Mouse (Mus musculus): Measurements from ENCODE around the gene Map7d2. TPM values are rescaled to one million over a fixed set of nuclear protein-coding genes. Genes with fewer than 3 reads are reported as not detected.

Gene Map7d2
- polyA plus RNA-seq, 1 experiment = 53.9 TPM

DNA sequence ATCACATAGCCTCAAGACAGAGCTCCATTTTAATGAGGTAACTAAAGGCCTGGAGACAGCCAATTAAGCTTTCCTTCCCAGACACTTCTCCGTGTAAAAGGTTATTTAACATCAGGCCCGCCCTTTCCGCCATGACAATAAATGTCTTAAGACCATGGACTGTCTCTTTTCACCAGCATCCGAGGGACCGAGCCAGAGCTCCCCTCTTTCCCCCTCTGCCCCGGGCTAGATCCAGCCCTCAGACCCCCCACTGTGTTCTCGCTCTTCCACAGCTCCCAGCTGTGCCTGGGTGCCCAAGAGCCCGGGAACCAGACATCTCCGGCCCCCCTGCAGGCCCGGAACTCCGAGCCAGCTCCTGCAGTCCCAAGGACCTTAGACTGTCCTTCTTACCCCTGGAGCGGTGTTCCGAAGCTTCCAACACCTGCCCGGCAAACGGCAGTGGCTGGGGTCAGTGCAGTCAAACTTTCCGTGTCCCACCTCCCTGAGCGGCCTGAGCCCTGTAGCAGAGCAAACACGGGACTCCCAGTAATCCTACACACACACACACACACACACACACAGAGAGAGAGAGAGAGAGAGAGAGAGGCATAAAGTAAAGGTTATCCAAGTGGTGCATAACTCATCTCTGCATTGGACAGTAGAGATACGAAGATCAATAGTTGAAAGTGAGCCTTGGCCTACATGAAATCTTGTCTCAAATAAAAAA, 94.1 kb downstream of the Map7d2 start:
- no peaks in the 10 kb centered on the region for H3K4me1 ChIP-seq (ENCODE audit: control insufficient read depth, insufficient read depth, low read length)
- no peak overlapping the region for H3K27ac ChIP-seq (ENCODE audit: insufficient read depth, low read length)
- TF ChIP-seq POLR2A (IDR thresholded peaks at IDR 0.05; ENCODE audit: extremely low read depth, insufficient read depth, low read length) (no peak), CTCF (IDR thresholded peaks at IDR 0.05; ENCODE audit: extremely low read depth, insufficient read depth, low read length) (no peak)
- H3K4me3 ChIP-seq (ENCODE audit: insufficient read depth, low read length) = no peak overlapping the region

DNA sequence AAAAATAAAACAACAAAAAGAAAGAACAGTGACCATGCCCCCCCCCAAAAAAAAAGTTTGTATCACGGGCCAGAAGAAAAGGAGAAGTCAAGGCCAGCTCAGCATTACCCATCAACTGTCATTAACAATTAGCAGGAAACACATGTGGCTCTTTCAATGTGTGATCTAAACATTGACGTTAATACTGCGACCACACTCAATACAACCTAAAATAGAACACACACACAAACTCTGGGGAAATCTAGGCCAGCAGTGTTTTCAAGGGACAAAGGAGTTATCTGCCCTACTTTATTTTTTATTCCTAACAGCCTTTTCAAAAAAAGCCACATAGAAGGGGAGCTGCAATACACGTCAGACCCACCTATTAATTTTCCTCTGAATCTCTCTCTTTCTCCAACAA, 94.7 kb downstream of the Map7d2 start:
- Histone ChIP-seq H3K4me3 (ENCODE audit: insufficient read depth, low read length) (no peak overlapping the region), H3K27ac (ENCODE audit: insufficient read depth, low read length) (no peak overlapping the region), H3K4me1 (ENCODE audit: control insufficient read depth, insufficient read depth, low read length) (no peaks in the 10 kb centered on the region)
- TF ChIP-seq CTCF (IDR thresholded peaks at IDR 0.05; ENCODE audit: extremely low read depth, insufficient read depth, low read length) (no peak), POLR2A (IDR thresholded peaks at IDR 0.05; ENCODE audit: extremely low read depth, insufficient read depth, low read length) (no peak)

- no peak overlapping the region for H3K4me3 ChIP-seq (ENCODE audit: insufficient read depth, low read length)
- no peak for TF ChIP-seq POLR2A (IDR thresholded peaks at IDR 0.05; ENCODE audit: extremely low read depth, insufficient read depth, low read length)
- no peak for TF ChIP-seq CTCF (IDR thresholded peaks at IDR 0.05; ENCODE audit: extremely low read depth, insufficient read depth, low read length)
- no peaks in the 10 kb centered on the region for H3K4me1 ChIP-seq (ENCODE audit: control insufficient read depth, insufficient read depth, low read length)
- no peak overlapping the region for H3K27ac ChIP-seq (ENCODE audit: insufficient read depth, low read length)
These were observed 95.7 kb downstream of the Map7d2 start for GRCm38 (mm10) chrX:159509847-159510715.

DNA sequence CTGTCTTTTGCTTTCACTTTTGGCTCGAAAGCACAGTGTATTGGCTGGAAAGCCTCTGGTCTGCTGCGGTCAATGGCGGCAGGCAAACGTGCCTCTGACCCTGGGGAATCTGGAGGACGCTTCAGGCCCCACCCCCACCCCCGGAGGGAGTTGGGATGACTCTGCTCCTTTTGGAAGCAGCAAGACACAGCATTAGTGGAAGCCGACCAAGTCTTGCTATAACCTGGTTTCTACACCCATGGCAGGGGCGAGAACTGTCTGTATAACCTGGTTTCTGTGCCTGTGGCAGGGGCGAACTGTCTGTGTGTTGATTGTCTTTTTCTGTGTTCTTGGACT, 96.3 kb downstream of the Map7d2 start:
- Histone ChIP-seq H3K27ac (ENCODE audit: insufficient read depth, low read length) (no peak overlapping the region), H3K4me3 (ENCODE audit: insufficient read depth, low read length) (no peak overlapping the region), H3K4me1 (ENCODE audit: control insufficient read depth, insufficient read depth, low read length) (no peaks in the 10 kb centered on the region)
- no peak for TF ChIP-seq POLR2A (IDR thresholded peaks at IDR 0.05; ENCODE audit: extremely low read depth, insufficient read depth, low read length)
- TF ChIP-seq CTCF (IDR thresholded peaks at IDR 0.05; ENCODE audit: extremely low read depth, insufficient read depth, low read length) = no peak

GRCm38 (mm10) chrX:159515599-159515998, 101.2 kb downstream of the Map7d2 start:
- no peak overlapping the region for H3K27ac ChIP-seq (ENCODE audit: insufficient read depth, low read length)
- H3K4me1 ChIP-seq (ENCODE audit: control insufficient read depth, insufficient read depth, low read length) = no peaks in the 10 kb centered on the region
- no peak overlapping the region for H3K4me3 ChIP-seq (ENCODE audit: insufficient read depth, low read length)
- TF ChIP-seq POLR2A (IDR thresholded peaks at IDR 0.05; ENCODE audit: extremely low read depth, insufficient read depth, low read length) = no peak
- TF ChIP-seq CTCF (IDR thresholded peaks at IDR 0.05; ENCODE audit: extremely low read depth, insufficient read depth, low read length) = no peak

DNA sequence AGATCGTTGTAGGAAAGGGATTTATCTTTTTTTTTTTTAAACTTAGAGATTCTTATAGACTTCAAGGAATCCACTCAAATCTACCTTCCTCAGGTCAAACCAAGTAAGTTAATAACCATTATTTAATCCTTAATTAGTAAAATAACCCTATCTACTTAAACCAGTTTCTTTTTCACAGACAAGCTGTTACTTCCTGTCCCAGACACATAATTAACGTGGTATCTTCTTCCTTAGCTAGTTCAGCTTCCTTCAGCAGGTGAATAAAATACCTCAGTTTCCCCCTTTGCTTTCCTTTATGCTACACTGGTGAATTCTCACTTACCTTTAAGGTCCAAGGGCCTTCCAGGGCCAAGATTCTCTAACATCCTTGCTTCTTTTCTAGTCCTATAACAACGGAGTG, 107.4 kb downstream of the Map7d2 start:
- Histone ChIP-seq H3K27ac (ENCODE audit: insufficient read depth, low read length) (no peak overlapping the region), H3K4me1 (ENCODE audit: control insufficient read depth, insufficient read depth, low read length) (no peaks in the 10 kb centered on the region), H3K4me3 (ENCODE audit: insufficient read depth, low read length) (no peak overlapping the region)
- TF ChIP-seq CTCF (IDR thresholded peaks at IDR 0.05; ENCODE audit: extremely low read depth, insufficient read depth, low read length) = no peak
- no peak for TF ChIP-seq POLR2A (IDR thresholded peaks at IDR 0.05; ENCODE audit: extremely low read depth, insufficient read depth, low read length)

DNA sequence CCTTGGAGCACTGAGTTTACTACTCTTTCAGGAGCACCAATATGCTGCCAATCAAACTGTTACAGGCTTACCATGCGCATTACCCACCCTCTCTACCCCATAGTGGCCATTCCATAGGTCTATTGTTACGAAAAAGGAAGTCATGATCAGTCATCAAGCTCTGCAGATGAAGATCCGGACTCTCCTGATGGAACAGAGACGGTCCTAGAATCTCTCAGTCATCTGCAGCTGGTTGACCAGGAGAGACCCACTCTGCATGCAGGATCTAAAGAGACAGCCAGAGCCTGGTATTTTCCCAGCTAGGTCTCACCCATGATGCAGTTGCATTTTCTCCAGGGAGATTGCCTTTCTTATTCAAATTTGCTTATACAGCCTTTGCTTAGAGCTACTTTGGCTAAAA, 108.3 kb downstream of the Map7d2 start:
- TF ChIP-seq CTCF (IDR thresholded peaks at IDR 0.05; ENCODE audit: extremely low read depth, insufficient read depth, low read length) = no peak
- no peak for TF ChIP-seq POLR2A (IDR thresholded peaks at IDR 0.05; ENCODE audit: extremely low read depth, insufficient read depth, low read length)
- no peak overlapping the region for H3K27ac ChIP-seq (ENCODE audit: insufficient read depth, low read length)
- no peak overlapping the region for H3K4me3 ChIP-seq (ENCODE audit: insufficient read depth, low read length)
- no peaks in the 10 kb centered on the region for H3K4me1 ChIP-seq (ENCODE audit: control insufficient read depth, insufficient read depth, low read length)

DNA sequence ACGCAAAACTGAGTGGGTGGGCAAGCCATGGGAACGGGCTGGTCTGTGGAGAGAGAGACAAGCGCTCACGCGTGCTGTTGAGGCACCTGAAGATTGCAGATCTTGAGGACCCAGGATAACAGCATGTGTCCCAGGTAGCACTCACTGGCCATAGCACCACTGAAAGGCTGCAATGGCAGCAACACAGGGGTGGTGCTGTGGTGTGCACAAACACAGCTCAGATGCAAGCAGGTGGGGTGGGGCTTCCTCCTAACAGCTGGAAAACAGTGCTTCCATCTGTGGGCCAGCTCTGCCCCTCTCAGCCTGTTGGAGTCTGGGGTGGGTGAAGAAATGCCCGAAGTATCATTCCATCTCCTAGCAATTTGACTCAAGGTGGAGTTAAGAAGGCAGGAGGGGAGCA, 112.0 kb downstream of the Map7d2 start, which contains the start of gene Bclaf3:
Gene Bclaf3, plus strand, starts transcription at position 301 of the 400 bp plus-strand sequence.
- Histone ChIP-seq H3K27ac (ENCODE audit: insufficient read depth, low read length) (no peak within 1 kb of the TSS), H3K4me1 (ENCODE audit: control insufficient read depth, insufficient read depth, low read length) (no peaks in the 10 kb centered on the region), H3K4me3 (ENCODE audit: insufficient read depth, low read length) (no peak within 1 kb of the TSS)
- TF ChIP-seq CTCF (IDR thresholded peaks at IDR 0.05; ENCODE audit: extremely low read depth, insufficient read depth, low read length) = no peak
- TF ChIP-seq POLR2A (IDR thresholded peaks at IDR 0.05; ENCODE audit: extremely low read depth, insufficient read depth, low read length) = no peak

GRCm38 (mm10) chrX:159532427-159532810, 118.0 kb downstream of the Map7d2 start:
- Histone ChIP-seq H3K27ac (ENCODE audit: insufficient read depth, low read length) (peak overlapping the region; percentile 62; the same call in 1 of the 2 replicates), H3K4me1 (ENCODE audit: control insufficient read depth, insufficient read depth, low read length) (no peaks in the 10 kb centered on the region), H3K4me3 (ENCODE audit: insufficient read depth, low read length) (peak overlapping the region; percentile 62)
- TF ChIP-seq POLR2A (IDR thresholded peaks at IDR 0.05; ENCODE audit: extremely low read depth, insufficient read depth, low read length) (peak; percentile 48; the same call in 1 of the 2 replicates), CTCF (IDR thresholded peaks at IDR 0.05; ENCODE audit: extremely low read depth, insufficient read depth, low read length) (peak; percentile 43; the same call in 1 of the 2 replicates)

All from cortical plate, adult 2 months (tissue).